In genomic region chr10:78087101-78087511, GRCm38 (mm10) we compare ENCODE assay signal across 14 mouse cellular contexts. TPM values are rescaled to one million over a fixed set of nuclear protein-coding genes. Genes with fewer than 3 reads are reported as not detected.
A peak's percentile ranks its signal among the peaks of the same experiment; 100 is the strongest.
DNase-seq lines count a peak whose midpoint lies in the region; ATAC-seq lines count a peak whose summit lies in the region.
"Had no signal": no experiment of that assay in that cellular context is flagged by ENCODE, and none has a peak within 500 bp of the region (broad histone marks: within the 10 kb centered on the region; RNA-seq: fewer than 3 reads in every experiment).

No protein-coding gene starts in this region.

- H3K27me3 ChIP-seq in liver, embryonic 13.5 days, result no peaks in the 10 kb centered on the region
- H3K27me3 ChIP-seq in midbrain, embryonic 15.5 days (replicated peaks), result no peaks in the 10 kb centered on the region
- H3K27me3 ChIP-seq in forebrain, embryonic 15.5 days, result no peaks in the 10 kb centered on the region
- H3K27me3 ChIP-seq: neural tube, embryonic 13.5 days had no signal

- H3K4me2 ChIP-seq in liver, embryonic 13.5 days, result no peak overlapping the region
- no peak overlapping the region for H3K4me2 ChIP-seq in midbrain, embryonic 15.5 days
- no peak overlapping the region for H3K4me2 ChIP-seq in forebrain, embryonic 15.5 days (replicated peaks)
- H3K4me2 ChIP-seq: heart, embryonic 13.5 days; neural tube, embryonic 13.5 days had no signal

- ATAC-seq in liver, embryonic 13.5 days (ENCODE audit: low read depth), result peak; percentile 31; the same call in 1 of the 2 replicates
- ATAC-seq in midbrain, embryonic 15.5 days (replicated peaks), result no peak
- ATAC-seq in forebrain, embryonic 15.5 days (replicated peaks), result no peak

- H3K9ac ChIP-seq in liver, embryonic 13.5 days, result no peak overlapping the region
- H3K9ac ChIP-seq in midbrain, embryonic 15.5 days, result no peak overlapping the region
- H3K9ac ChIP-seq in forebrain, embryonic 15.5 days (replicated peaks), result no peak overlapping the region
- H3K9ac ChIP-seq: heart, embryonic 13.5 days; neural tube, embryonic 13.5 days had no signal

- H3K27ac ChIP-seq in liver, embryonic 13.5 days, result no peak overlapping the region
- no peak overlapping the region for H3K27ac ChIP-seq in midbrain, embryonic 15.5 days
- H3K27ac ChIP-seq in forebrain, embryonic 15.5 days (replicated peaks), result no peak overlapping the region
- H3K27ac ChIP-seq: forebrain, embryonic 10.5 days; heart, embryonic 13.5 days; neural tube, embryonic 13.5 days had no signal

- WGBS in liver, embryonic 13.5 days (ENCODE audit: insufficient replicate concordance), result 14% methylated on average over 6 of the region's 6 CpGs
- 84% methylated on average over 6 of the region's 6 CpGs for WGBS in midbrain, embryonic 15.5 days
- 85% methylated on average over 6 of the region's 6 CpGs for WGBS in forebrain, embryonic 15.5 days

- H3K4me1 ChIP-seq in liver, embryonic 13.5 days (replicated peaks), result peaks cover 6% of the 10 kb centered on the region; the same call in 1 of the 2 replicates
- no peaks in the 10 kb centered on the region for H3K4me1 ChIP-seq in midbrain, embryonic 15.5 days
- H3K4me1 ChIP-seq in forebrain, embryonic 15.5 days, result no peaks in the 10 kb centered on the region
- H3K4me1 ChIP-seq: forebrain, embryonic 10.5 days; heart, embryonic 13.5 days; neural tube, embryonic 13.5 days had no signal

- no peaks in the 10 kb centered on the region for H3K36me3 ChIP-seq in liver, embryonic 13.5 days
- H3K36me3 ChIP-seq in midbrain, embryonic 15.5 days (replicated peaks), result no peaks in the 10 kb centered on the region
- H3K36me3 ChIP-seq in forebrain, embryonic 15.5 days, result no peaks in the 10 kb centered on the region
- H3K36me3 ChIP-seq: forebrain, embryonic 10.5 days; G1E; heart, embryonic 13.5 days; neural tube, embryonic 13.5 days had no signal

- no peak for DNase-seq in liver, embryonic 13.5 days
- DNase-seq in liver, result no peak
- DNase-seq in T-cell, adult 2 months (ENCODE audit: low spot score), result peak; percentile 61
- peak; percentile 63 to 68 for DNase-seq in monocyte, adult 2 months (ENCODE audit: low read depth in 1 of 2, low spot score in 2 of 2)
- DNase-seq in thymus, postnatal 14 days, result peak; percentile 40
- DNase-seq in ovary, postnatal 10 days (ENCODE audit: low spot score), result no peak
- DNase-seq: embryo, embryonic 11 days had no signal

- no peak overlapping the region for H3K4me3 ChIP-seq in liver, embryonic 13.5 days (replicated peaks)
- no peak overlapping the region for H3K4me3 ChIP-seq in midbrain, embryonic 15.5 days
- H3K4me3 ChIP-seq in forebrain, embryonic 15.5 days, result no peak overlapping the region
- H3K4me3 ChIP-seq: forebrain, embryonic 10.5 days; heart, embryonic 13.5 days; neural tube, embryonic 13.5 days had no signal

- no peaks in the 10 kb centered on the region for H3K9me3 ChIP-seq in liver, embryonic 13.5 days (replicated peaks)
- H3K9me3 ChIP-seq in midbrain, embryonic 15.5 days, result no peaks in the 10 kb centered on the region
- H3K9me3 ChIP-seq in forebrain, embryonic 15.5 days, result no peaks in the 10 kb centered on the region
- H3K9me3 ChIP-seq: forebrain, embryonic 10.5 days; G1E; heart, embryonic 13.5 days; neural tube, embryonic 13.5 days had no signal

RNA-seq across cellular contexts. Expression of gene Icosl, which starts 18.0 kb away (rescaled TPM):
- polyA plus RNA-seq in liver, embryonic 13.5 days (2015; fragmentation: Nextera tagmentation; extraction: Ambion mirVana), result 2.0 TPM in 2 replicates
- 0.48 and 0.84 TPM in 2 replicates for polyA plus RNA-seq in midbrain, embryonic 15.5 days (2015; fragmentation: Nextera tagmentation; extraction: Ambion mirVana)
- 0.56 and 0.66 TPM in 2 replicates for polyA plus RNA-seq in forebrain, embryonic 15.5 days (2015; fragmentation: Nextera tagmentation; extraction: Ambion mirVana)
- polyA plus RNA-seq: G1E had no signal

RNA-seq across cellular contexts. Expression of gene Aire, which starts 43.7 kb away (rescaled TPM):
- polyA plus RNA-seq in liver, embryonic 13.5 days (2015; fragmentation: Nextera tagmentation; extraction: Ambion mirVana), result not detected in 2 replicates
- 0.06 and 0.37 TPM in 2 replicates for polyA plus RNA-seq in midbrain, embryonic 15.5 days (2015; fragmentation: Nextera tagmentation; extraction: Ambion mirVana)
- 0.23 TPM in 1 of 2 replicates, not detected in the other for polyA plus RNA-seq in forebrain, embryonic 15.5 days (2015; fragmentation: Nextera tagmentation; extraction: Ambion mirVana)
- polyA plus RNA-seq: heart, embryonic 13.5 days had no signal

RNA-seq across cellular contexts. Expression of gene Dnmt3l, which starts 45.4 kb away (rescaled TPM):
- polyA plus RNA-seq in liver, embryonic 13.5 days (2015; fragmentation: Nextera tagmentation; extraction: Ambion mirVana), result not detected in 2 replicates
- not detected in 2 replicates for polyA plus RNA-seq in midbrain, embryonic 15.5 days (2015; fragmentation: Nextera tagmentation; extraction: Ambion mirVana)
- not detected in 2 replicates for polyA plus RNA-seq in forebrain, embryonic 15.5 days (2015; fragmentation: Nextera tagmentation; extraction: Ambion mirVana)
- polyA plus RNA-seq: brain, embryonic 14.5 days; forebrain, embryonic 10.5 days; G1E; neural tube, embryonic 13.5 days had no signal

Comparison
In these comparisons a context has a peak if more than half of its experiments do, and no peak if none do; other contexts are left out.
1. DNase-seq: peak in T-cell, adult 2 months (single experiment), monocyte, adult 2 months (2 of 2) and thymus, postnatal 14 days (single experiment); none in liver, embryonic 13.5 days (single experiment), liver (single experiment) and ovary, postnatal 10 days (single experiment).